Mouse (Mus musculus) lung, adult 18-20 months (tissue): Measurements from ENCODE around the gene Dis3.
"Not testable (repeated sequence)": the region's sequence is repeated elsewhere in the genome, so short reads cannot be mapped to it uniquely, and the experiment has no call there.

ENCODE experiments used
- DNase-seq, 2 experiments: peaks; one replicate each; pipeline ENCODE4 v3.0.0; 2022; ENCODE audit warnings: mixed read lengths in 2 of 2

Gene Dis3

GRCm38 (mm10) chr14:99060616-99061015, 39.0 kb downstream of the Dis3 start:
- DNase-seq = no peak

GRCm38 (mm10) chr14:99058959-99059586, 40.5 kb downstream of the Dis3 start:
- DNase-seq = no peak

- DNase-seq = no peak
Measured at GRCm38 (mm10) chr14:99046782-99047181, 52.8 kb downstream of the Dis3 start.

- peak; percentile 91 to 92 for DNase-seq
Measured at GRCm38 (mm10) chr14:99046031-99046781, 53.4 kb downstream of the Dis3 start, which contains the start of the genes Mzt1 and Bora. Gene Mzt1, minus strand, starts transcription at chr14:99046134. Gene Bora, plus strand, starts transcription at chr14:99046222.

GRCm38 (mm10) chr14:99045378-99046030, 54.1 kb downstream of the Dis3 start:
- peak; percentile 21 to 26 for DNase-seq

- DNase-seq = no peak
Measured at GRCm38 (mm10) chr14:99044718-99045117, 54.9 kb downstream of the Dis3 start.

- no peak for DNase-seq
Measured at GRCm38 (mm10) chr14:99044096-99044495, 55.5 kb downstream of the Dis3 start.

- no peak for DNase-seq
Measured at GRCm38 (mm10) chr14:99043499-99043898, 56.1 kb downstream of the Dis3 start.

- no peak for DNase-seq
Measured at GRCm38 (mm10) chr14:99041416-99041815, 58.2 kb downstream of the Dis3 start.

GRCm38 (mm10) chr14:99039308-99039707, 60.3 kb downstream of the Dis3 start:
- not testable (repeated sequence) for DNase-seq

GRCm38 (mm10) chr14:99037703-99038102, 61.9 kb downstream of the Dis3 start:
- DNase-seq = peak in 1 of 2 experiments; percentile 17

GRCm38 (mm10) chr14:99036039-99036438, 63.5 kb downstream of the Dis3 start:
- no peak for DNase-seq

GRCm38 (mm10) chr14:99034851-99035250, 64.7 kb downstream of the Dis3 start:
- DNase-seq = not testable (repeated sequence)

GRCm38 (mm10) chr14:99032596-99032995, 67.0 kb downstream of the Dis3 start:
- DNase-seq = no peak

GRCm38 (mm10) chr14:99031337-99031873, 68.2 kb downstream of the Dis3 start:
- DNase-seq = no peak

GRCm38 (mm10) chr14:99029987-99030386, 69.6 kb downstream of the Dis3 start:
- no peak for DNase-seq
